Mouse (Mus musculus) embryonic facial prominence, embryonic 10.5 days (tissue): ENCODE results near the gene Pde10a. TPM values are rescaled to one million over a fixed set of nuclear protein-coding genes. Genes with fewer than 3 reads are reported as not detected.

Experiments
- DNase-seq: peaks from one replicate; pipeline ENCODE4 v3.0.0-alpha.2; 2017; ENCODE audit warnings: low spot score
- H3K27ac ChIP-seq: fragments of 300-500 bp; sonication (generic); replicated peaks from 2 replicates; pipeline ENCODE4 v1.5.1; 2016; ENCODE audit warnings: mild to moderate bottlenecking
- H3K27me3 ChIP-seq: fragments of 300-500 bp; sonication (generic); replicated peaks from 2 replicates; pipeline ENCODE4 v1.6.1; 2016; ENCODE audit warnings: low read depth, mild to moderate bottlenecking; ENCODE audit not compliant: poor library complexity, severe bottlenecking
- H3K36me3 ChIP-seq: fragments of 300-500 bp; sonication (generic); replicated peaks from 2 replicates; pipeline ENCODE4 v1.6.1; 2016; ENCODE audit warnings: mild to moderate bottlenecking, moderate library complexity
- H3K4me1 ChIP-seq: fragments of 300-500 bp; sonication (generic); 2 replicates; pipeline ENCODE4 v1.6.1; 2016
- H3K4me3 ChIP-seq: fragments of 300-500 bp; sonication (generic); 2 replicates; pipeline ENCODE4 v1.5.1; 2016; ENCODE audit warnings: mild to moderate bottlenecking, moderate library complexity
- H3K9me3 ChIP-seq: fragments of 300-500 bp; sonication (generic); 2 replicates; pipeline ENCODE4 v1.6.1; 2016; ENCODE audit warnings: mild to moderate bottlenecking
- WGBS: fragments of 180-500 bp; shearing (Covaris S2); methylation state at CpG from one replicate; pipeline ENCODE4 v1.1.7; 2016; 5-methylcytosine and 5-hydroxymethylcytosine counted together
- polyA plus RNA-seq: library from polyadenylated mRNA; unstranded; fragments of >200 nt; fragmentation: Nextera tagmentation; extraction: Ambion mirVana; gene quantifications from 2 replicates; pipeline ENCODE4 v1.2.1, GENCODE M21; 2016

Gene Pde10a
- polyA plus RNA-seq, 1 experiment from 2014 or later = 2.2 TPM

GRCm38 (mm10) chr17:8802161-8802888, 277.2 kb downstream of the Pde10a start:
- under 1% methylated on average over 33 of the region's 33 CpGs for WGBS
- peak; percentile 64 for DNase-seq
- peak overlapping the region; percentile 82 for H3K4me3 ChIP-seq
- H3K36me3 ChIP-seq = no peaks in the 10 kb centered on the region
- no peaks in the 10 kb centered on the region for H3K9me3 ChIP-seq
- H3K27me3 ChIP-seq = peaks cover 95% of the 10 kb centered on the region
- H3K4me1 ChIP-seq = peaks cover 42% of the 10 kb centered on the region
- peak overlapping the region; percentile 85 for H3K27ac ChIP-seq

GRCm38 (mm10) chr17:8802889-8803799, 278.0 kb downstream of the Pde10a start:
- Histone ChIP-seq H3K27ac (peak overlapping the region; percentile 85), H3K4me1 (peaks cover 42% of the 10 kb centered on the region), H3K4me3 (peak overlapping the region; percentile 82), H3K9me3 (no peaks in the 10 kb centered on the region), H3K27me3 (peaks cover 87% of the 10 kb centered on the region), H3K36me3 (no peaks in the 10 kb centered on the region)
- peak; percentile 49 for DNase-seq
- WGBS = 10% methylated on average over 27 of the region's 27 CpGs

- H3K27me3 ChIP-seq = peaks cover 65% of the 10 kb centered on the region
- no peaks in the 10 kb centered on the region for H3K9me3 ChIP-seq
- no peak overlapping the region for H3K4me3 ChIP-seq
- DNase-seq = peak; percentile 53
- H3K27ac ChIP-seq = no peak overlapping the region
- peaks cover 26% of the 10 kb centered on the region for H3K4me1 ChIP-seq
- H3K36me3 ChIP-seq = no peaks in the 10 kb centered on the region
- WGBS = 44% methylated on average over 3 of the region's 3 CpGs
These were observed 282.2 kb downstream of the Pde10a start for GRCm38 (mm10) chr17:8807345-8807744.

GRCm38 (mm10) chr17:8809771-8810170, 284.6 kb downstream of the Pde10a start:
- Histone ChIP-seq H3K27ac (no peak overlapping the region), H3K27me3 (peaks cover 40% of the 10 kb centered on the region), H3K4me1 (peaks cover 20% of the 10 kb centered on the region; the same call in 1 of the 2 replicates), H3K4me3 (no peak overlapping the region), H3K36me3 (no peaks in the 10 kb centered on the region), H3K9me3 (no peaks in the 10 kb centered on the region)
- WGBS = 76% methylated on average over 6 of the region's 6 CpGs
- no peak for DNase-seq

- Histone ChIP-seq H3K4me3 (no peak overlapping the region), H3K27me3 (peaks cover 36% of the 10 kb centered on the region), H3K36me3 (no peaks in the 10 kb centered on the region), H3K27ac (no peak overlapping the region), H3K9me3 (no peaks in the 10 kb centered on the region), H3K4me1 (peaks cover 16% of the 10 kb centered on the region; the same call in 1 of the 2 replicates)
- 90% methylated on average over 8 of the region's 8 CpGs for WGBS
- DNase-seq = no peak
These were observed 285.0 kb downstream of the Pde10a start for GRCm38 (mm10) chr17:8810201-8810600.

- 57% methylated on average over 12 of the region's 12 CpGs for WGBS
- Histone ChIP-seq H3K9me3 (no peaks in the 10 kb centered on the region), H3K27ac (no peak overlapping the region), H3K4me3 (no peak overlapping the region), H3K4me1 (peaks cover 16% of the 10 kb centered on the region; the same call in 1 of the 2 replicates), H3K36me3 (no peaks in the 10 kb centered on the region), H3K27me3 (0 out of 2 replicates have a peak, but pooled peaks cover 18% of the 10 kb centered on the region)
- DNase-seq = no peak
These were observed 287.2 kb downstream of the Pde10a start for GRCm38 (mm10) chr17:8812228-8812865.

- H3K36me3 ChIP-seq = no peaks in the 10 kb centered on the region
- 0 out of 2 replicates have a peak, but pooled peaks cover 11% of the 10 kb centered on the region for H3K27me3 ChIP-seq
- WGBS = 80% methylated on average over 3 of the region's 3 CpGs
- H3K4me1 ChIP-seq = peaks cover 11% of the 10 kb centered on the region; the same call in 1 of the 2 replicates
- H3K4me3 ChIP-seq = no peak overlapping the region
- no peaks in the 10 kb centered on the region for H3K9me3 ChIP-seq
- no peak for DNase-seq
- H3K27ac ChIP-seq = no peak overlapping the region
These were observed 288.8 kb downstream of the Pde10a start for GRCm38 (mm10) chr17:8813773-8814491.

GRCm38 (mm10) chr17:8815376-8815775, 290.2 kb downstream of the Pde10a start:
- Histone ChIP-seq H3K4me1 (peaks cover 8% of the 10 kb centered on the region; the same call in 1 of the 2 replicates), H3K27ac (no peak overlapping the region), H3K4me3 (no peak overlapping the region), H3K9me3 (no peaks in the 10 kb centered on the region), H3K36me3 (no peaks in the 10 kb centered on the region), H3K27me3 (no peaks in the 10 kb centered on the region)
- WGBS = 87% methylated on average over 3 of the region's 3 CpGs
- no peak for DNase-seq

- Histone ChIP-seq H3K9me3 (no peaks in the 10 kb centered on the region), H3K36me3 (no peaks in the 10 kb centered on the region), H3K4me1 (peaks cover 8% of the 10 kb centered on the region; the same call in 1 of the 2 replicates), H3K27me3 (no peaks in the 10 kb centered on the region), H3K4me3 (no peak overlapping the region), H3K27ac (no peak overlapping the region)
- 79% methylated on average over 5 of the region's 5 CpGs for WGBS
- DNase-seq = no peak
These were observed 290.7 kb downstream of the Pde10a start for GRCm38 (mm10) chr17:8815864-8816263.

- H3K27ac ChIP-seq = no peak overlapping the region
- no peak for DNase-seq
These were observed 293.5 kb downstream of the Pde10a start for GRCm38 (mm10) chr17:8818675-8819074.

GRCm38 (mm10) chr17:8823548-8823947, 298.4 kb downstream of the Pde10a start:
- 76% methylated on average over 7 of the region's 7 CpGs for WGBS
- Histone ChIP-seq H3K9me3 (no peaks in the 10 kb centered on the region), H3K27ac (no peak overlapping the region), H3K36me3 (no peaks in the 10 kb centered on the region), H3K27me3 (no peaks in the 10 kb centered on the region), H3K4me1 (no peaks in the 10 kb centered on the region), H3K4me3 (no peak overlapping the region)
- no peak for DNase-seq

More at GRCm38 (mm10) chr17:8818675-8819074, 293.5 kb downstream of the Pde10a start:
- Histone ChIP-seq H3K4me1 (no peaks in the 10 kb centered on the region), H3K36me3 (no peaks in the 10 kb centered on the region), H3K4me3 (no peak overlapping the region), H3K27me3 (no peaks in the 10 kb centered on the region), H3K9me3 (no peaks in the 10 kb centered on the region)
- WGBS = 88% methylated on average over 13 of the region's 13 CpGs

GRCm38 (mm10) chr17:8827204-8827603, 302.0 kb downstream of the Pde10a start:
- no peak overlapping the region for H3K27ac ChIP-seq
- no peaks in the 10 kb centered on the region for H3K27me3 ChIP-seq
- WGBS = 87% methylated on average over 9 of the region's 9 CpGs
- no peak overlapping the region for H3K4me3 ChIP-seq
- no peaks in the 10 kb centered on the region for H3K4me1 ChIP-seq
- no peaks in the 10 kb centered on the region for H3K9me3 ChIP-seq
- no peaks in the 10 kb centered on the region for H3K36me3 ChIP-seq
- no peak for DNase-seq
